Mouse (Mus musculus): ENCODE data around the gene Aamp.

Aamp gene

GRCm38 (mm10) chr1:74236590-74237317 lies 47.8 kb downstream of the Aamp start:
- no peak for DNase-seq

- peak; percentile 97 for DNase-seq
These were observed 48.5 kb downstream of the Aamp start, which contains the start of gene Arpc2 for GRCm38 (mm10) chr1:74235938-74236589. TSS of gene Arpc2 (plus strand) at chr1:74236084.

- DNase-seq, result no peak
These were observed 53.5 kb downstream of the Aamp start for GRCm38 (mm10) chr1:74230992-74231391.

- no peak for DNase-seq
These were observed 54.6 kb downstream of the Aamp start for GRCm38 (mm10) chr1:74229942-74230341.

All from cerebellum, adult 9-11 months (tissue).